ENCODE assay signal across 9 mouse cellular contexts in genomic region chr7:128356868-128357755, GRCm38 (mm10). TPM values are rescaled to one million over a fixed set of nuclear protein-coding genes. Genes with fewer than 3 reads are reported as not detected.
DNase-seq lines count a peak whose midpoint lies in the region; ATAC-seq and TF ChIP-seq lines count a peak whose summit lies in the region.
"Had no signal": no experiment of that assay in that cellular context is flagged by ENCODE, and none has a peak within 500 bp of the region (broad histone marks: within the 10 kb centered on the region; RNA-seq: fewer than 3 reads in every experiment).

No protein-coding gene starts in this region.

- no peak overlapping the region for H3K4me3 ChIP-seq in hindbrain, postnatal 0 days (ENCODE audit: low read length)
- H3K4me3 ChIP-seq in hindbrain, embryonic 14.5 days (replicated peaks; ENCODE audit: low read length), result no peak overlapping the region
- no peak overlapping the region for H3K4me3 ChIP-seq in ES-Bruce4 (ENCODE audit: low read depth, low read length)
- no peak overlapping the region for H3K4me3 ChIP-seq in liver, embryonic 15.5 days (replicated peaks)
- H3K4me3 ChIP-seq in hindbrain, embryonic 10.5 days, result no peak overlapping the region
- H3K4me3 ChIP-seq: liver, embryonic 13.5 days had no signal

- H3K4me1 ChIP-seq in hindbrain, postnatal 0 days (ENCODE audit: insufficient read depth, low read length), result no peaks in the 10 kb centered on the region
- H3K4me1 ChIP-seq in hindbrain, embryonic 14.5 days (replicated peaks; ENCODE audit: control insufficient read depth, insufficient read depth, low read length), result no peaks in the 10 kb centered on the region
- no peaks in the 10 kb centered on the region for H3K4me1 ChIP-seq in ES-Bruce4 (ENCODE audit: control insufficient read depth, insufficient read depth, low read length)
- no peaks in the 10 kb centered on the region; the same call in 1 of the 2 replicates for H3K4me1 ChIP-seq in liver, embryonic 15.5 days (replicated peaks)
- 0 out of 2 replicates have a peak, but pooled peaks cover 3% of the 10 kb centered on the region for H3K4me1 ChIP-seq in hindbrain, embryonic 10.5 days (replicated peaks)

- ATAC-seq in hindbrain, postnatal 0 days, result no peak
- no peak for ATAC-seq in hindbrain, embryonic 14.5 days (ENCODE audit: low FRiP score)
- ATAC-seq in liver, embryonic 15.5 days (ENCODE audit: insufficient read depth), result peak; percentile 25
- no peak for ATAC-seq in erythroid progenitor cell, adult 5-6 weeks (replicated peaks; ENCODE audit: low FRiP score, poor library complexity, severe bottlenecking)

- TF ChIP-seq EP300 in ES-Bruce4 (IDR thresholded peaks at IDR 0.05; ENCODE audit: insufficient read depth, low read depth, low read length), result no peak

- no peaks in the 10 kb centered on the region for H3K36me3 ChIP-seq in hindbrain, postnatal 0 days (ENCODE audit: insufficient read depth, low read length)
- H3K36me3 ChIP-seq in hindbrain, embryonic 14.5 days (replicated peaks; ENCODE audit: control insufficient read depth, insufficient read depth), result no peaks in the 10 kb centered on the region
- H3K36me3 ChIP-seq in ES-Bruce4 (ENCODE audit: control insufficient read depth, insufficient read depth, low read length, poor library complexity, severe bottlenecking), result no peaks in the 10 kb centered on the region
- H3K36me3 ChIP-seq in liver, embryonic 15.5 days (replicated peaks), result no peaks in the 10 kb centered on the region
- no peaks in the 10 kb centered on the region for H3K36me3 ChIP-seq in hindbrain, embryonic 10.5 days
- H3K36me3 ChIP-seq: liver, embryonic 13.5 days had no signal

- peak; percentile 60 for TF ChIP-seq CTCF in hindbrain, postnatal 0 days (IDR thresholded peaks at IDR 0.05; ENCODE audit: low read depth)
- peak; percentile 66 for TF ChIP-seq CTCF in ES-Bruce4 (IDR thresholded peaks at IDR 0.05; ENCODE audit: low read depth, low read length)

- H3K9ac ChIP-seq in hindbrain, postnatal 0 days (replicated peaks; ENCODE audit: low read length), result no peak overlapping the region
- no peak overlapping the region for H3K9ac ChIP-seq in hindbrain, embryonic 14.5 days
- H3K9ac ChIP-seq in ES-Bruce4 (ENCODE audit: low read depth, poor library complexity, severe bottlenecking), result no peak overlapping the region
- H3K9ac ChIP-seq in liver, embryonic 15.5 days, result no peak overlapping the region
- H3K9ac ChIP-seq: liver, embryonic 13.5 days had no signal

- H3K27ac ChIP-seq in hindbrain, postnatal 0 days, result no peak overlapping the region
- H3K27ac ChIP-seq in hindbrain, embryonic 14.5 days, result no peak overlapping the region
- no peak overlapping the region for H3K27ac ChIP-seq in ES-Bruce4 (ENCODE audit: insufficient read depth, low read length)
- H3K27ac ChIP-seq in liver, embryonic 15.5 days (replicated peaks), result no peak overlapping the region
- no peak overlapping the region for H3K27ac ChIP-seq in hindbrain, embryonic 10.5 days
- H3K27ac ChIP-seq: liver, embryonic 13.5 days had no signal

- H3K27me3 ChIP-seq in hindbrain, postnatal 0 days (ENCODE audit: insufficient read depth, low read length), result no peaks in the 10 kb centered on the region
- H3K27me3 ChIP-seq in hindbrain, embryonic 14.5 days (ENCODE audit: control insufficient read depth, insufficient read depth, low read length), result no peaks in the 10 kb centered on the region
- no peaks in the 10 kb centered on the region for H3K27me3 ChIP-seq in ES-Bruce4 (ENCODE audit: control insufficient read depth, insufficient read depth, low read length, poor library complexity, severe bottlenecking)
- H3K27me3 ChIP-seq in liver, embryonic 15.5 days, result peaks cover 7% of the 10 kb centered on the region; the same call in 1 of the 2 replicates
- no peaks in the 10 kb centered on the region for H3K27me3 ChIP-seq in hindbrain, embryonic 10.5 days (ENCODE audit: insufficient read depth, poor library complexity, severe bottlenecking)

- no peak for TF ChIP-seq POLR2A in ES-Bruce4 (IDR thresholded peaks at IDR 0.05; ENCODE audit: insufficient read depth, low read length)

- H3K4me2 ChIP-seq in hindbrain, postnatal 0 days (ENCODE audit: low read depth, low read length), result no peak overlapping the region
- H3K4me2 ChIP-seq in hindbrain, embryonic 14.5 days (replicated peaks), result no peak overlapping the region
- H3K4me2 ChIP-seq in liver, embryonic 15.5 days, result no peak overlapping the region
- H3K4me2 ChIP-seq: liver, embryonic 13.5 days had no signal

- DNase-seq in hindbrain, postnatal 0 days (ENCODE audit: low spot score), result no peak
- DNase-seq in hindbrain, embryonic 14.5 days (ENCODE audit: low spot score), result no peak
- DNase-seq in R1 (ENCODE audit: low read depth, low spot score), result peak; percentile 63
- DNase-seq in spleen, adult 12 weeks (ENCODE audit: low spot score), result no peak
- no peak for DNase-seq in hindbrain, embryonic 10.5 days (ENCODE audit: low spot score)
- DNase-seq: liver, embryonic 13.5 days had no signal

- 65% methylated on average over 9 of the region's 9 CpGs for WGBS in hindbrain, postnatal 0 days
- WGBS in hindbrain, embryonic 14.5 days, result 72% methylated on average over 9 of the region's 9 CpGs
- 54% methylated on average over 9 of the region's 9 CpGs for WGBS in liver, embryonic 15.5 days (ENCODE audit: insufficient replicate concordance)
- 77% methylated on average over 9 of the region's 9 CpGs for WGBS in hindbrain, embryonic 10.5 days

- H3K9me3 ChIP-seq in hindbrain, postnatal 0 days (ENCODE audit: low read length), result no peaks in the 10 kb centered on the region
- H3K9me3 ChIP-seq in hindbrain, embryonic 14.5 days (ENCODE audit: control insufficient read depth, low read length), result no peaks in the 10 kb centered on the region
- no peaks in the 10 kb centered on the region for H3K9me3 ChIP-seq in ES-Bruce4 (replicated peaks; ENCODE audit: control insufficient read depth, insufficient read depth, low read length, poor library complexity, severe bottlenecking)
- H3K9me3 ChIP-seq in liver, embryonic 15.5 days (replicated peaks), result no peaks in the 10 kb centered on the region
- no peaks in the 10 kb centered on the region for H3K9me3 ChIP-seq in hindbrain, embryonic 10.5 days
- H3K9me3 ChIP-seq: liver, embryonic 13.5 days had no signal

RNA-seq across cellular contexts. Expression of gene BC017158, which starts 59.1 kb away (rescaled TPM):
- total RNA-seq in hindbrain, postnatal 0 days (2014; rRNA removed), result 34.9 and 35.1 TPM in 2 replicates
- 15.9 and 16.8 TPM in 2 replicates for polyA plus RNA-seq in hindbrain, postnatal 0 days (2015; fragmentation: Nextera tagmentation; extraction: Ambion mirVana)
- polyA plus RNA-seq in hindbrain, embryonic 14.5 days (2014; fragmentation: Nextera tagmentation; extraction: Ambion mirVana), result 23.6 and 23.9 TPM in 2 replicates
- polyA plus RNA-seq in ES-Bruce4 (2011; ENCODE audit: insufficient read depth, insufficient read length, low read depth, missing spikeins), result 7.5 and 9.3 TPM in 2 replicates
- polyA plus RNA-seq in liver, embryonic 15.5 days (2015; fragmentation: Nextera tagmentation; extraction: Ambion mirVana), result 20.3 and 22.0 TPM in 2 replicates
- 90.5 and 137 TPM in 2 replicates for total RNA-seq in erythroid progenitor cell, adult 5-6 weeks (2015; ENCODE audit: low replicate concordance)
- 85.2 and 107 TPM in 2 replicates for total RNA-seq in erythroid progenitor cell, adult 5-6 weeks (2017; ENCODE audit: low replicate concordance)
- 24.7 and 26.8 TPM in 2 replicates for polyA plus RNA-seq in hindbrain, embryonic 10.5 days (2016; fragmentation: Nextera tagmentation; extraction: Ambion mirVana)
